Mouse (Mus musculus) heart, adult 2 months (tissue): ENCODE data around the gene Furin.

ENCODE experiments used
- CTCF ChIP-seq: fragments of 200-600 bp; IDR thresholded peaks from 2 replicates; pipeline ENCODE4 v1.8.1; 2022; ENCODE audit warnings: antibody characterized with exemption, mild to moderate bottlenecking, moderate library complexity
- EP300 ChIP-seq: fragments of 200-500 bp; IDR thresholded peaks from 2 replicates; pipeline ENCODE4 v1.6.1; 2011; ENCODE audit warnings: low read depth, low read length, control low read depth; ENCODE audit not compliant: insufficient read depth
- POLR2A ChIP-seq: fragments of 200-500 bp; IDR thresholded peaks from 2 replicates; pipeline ENCODE4 v1.6.1; 2011; ENCODE audit warnings: mild to moderate bottlenecking, low read depth, low read length, control low read depth; ENCODE audit not compliant: insufficient read depth

DNA sequence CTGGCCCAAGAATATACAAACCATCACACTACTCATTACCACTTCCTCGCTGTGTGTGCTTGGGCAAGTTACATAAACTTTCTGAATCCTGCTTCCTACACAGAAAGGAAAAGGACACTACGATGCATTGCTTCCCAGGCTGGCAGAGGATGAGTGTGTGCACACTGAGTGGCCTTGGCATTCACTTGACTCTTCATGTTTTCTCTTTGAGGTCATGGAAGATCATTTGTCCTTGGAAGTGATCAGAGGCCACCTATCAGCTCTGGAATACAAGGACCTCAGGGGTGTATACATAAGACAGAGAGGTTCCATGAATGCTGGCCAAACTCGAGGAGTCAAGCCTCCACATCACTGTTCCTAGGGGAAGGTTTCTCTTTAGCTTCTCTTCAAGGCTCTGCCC, 47.9 kb upstream of the Furin start:
- TF ChIP-seq CTCF = no peak
- no peak for TF ChIP-seq POLR2A
- no peak for TF ChIP-seq EP300
